Mouse (Mus musculus): ENCODE results near the gene Peg10. TPM values are rescaled to one million over a fixed set of nuclear protein-coding genes. Genes with fewer than 3 reads are reported as not detected.

Peg10 gene
- polyA plus RNA-seq, 1 experiment from 2014 or later, result 10.5 TPM

- ATAC-seq (ENCODE audit: low FRiP score), result no peak
- peaks cover 19% of the 10 kb centered on the region; the same call in 1 of the 2 replicates for H3K4me1 ChIP-seq (replicated peaks; ENCODE audit: control insufficient read depth, insufficient read depth, low read length)
- WGBS, result 32% methylated on average over 15 of the region's 15 CpGs
- H3K27me3 ChIP-seq (ENCODE audit: control insufficient read depth, insufficient read depth, low read length), result no peaks in the 10 kb centered on the region
- no peaks in the 10 kb centered on the region for H3K9me3 ChIP-seq (ENCODE audit: control insufficient read depth, low read length)
- H3K4me2 ChIP-seq (replicated peaks), result peak overlapping the region; percentile 21
- H3K27ac ChIP-seq, result 0 out of 2 replicates have a peak overlapping the region, but pooled peaks have one; percentile 51
- H3K9ac ChIP-seq, result peak overlapping the region; percentile 20; the same call in 1 of the 2 replicates
- H3K4me3 ChIP-seq (replicated peaks; ENCODE audit: low read length), result no peak overlapping the region
- no peak for DNase-seq (ENCODE audit: low spot score)
- no peaks in the 10 kb centered on the region for H3K36me3 ChIP-seq (replicated peaks; ENCODE audit: control insufficient read depth, insufficient read depth)
Observed at GRCm38 (mm10) chr6:4723998-4724757, 22.9 kb upstream of the Peg10 start.

DNA sequence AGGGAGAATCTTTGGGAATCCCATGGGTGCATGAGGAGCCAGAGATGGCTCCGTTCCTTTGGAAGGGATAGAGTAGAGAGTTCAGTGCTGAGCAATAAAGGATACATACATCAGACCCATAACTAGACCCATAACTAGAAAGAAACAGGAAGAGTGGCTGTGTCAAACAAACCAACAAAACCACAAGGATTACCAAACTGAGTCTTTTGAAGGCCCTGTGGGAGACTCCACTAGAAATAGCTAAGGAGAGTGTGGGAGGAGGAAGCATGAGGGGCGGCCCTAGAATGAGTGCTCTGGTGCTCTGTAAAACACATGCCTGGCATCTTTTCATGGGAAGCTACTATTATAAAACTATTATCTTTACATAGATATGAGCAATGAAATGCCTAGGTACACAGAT lies 18.8 kb upstream of the Peg10 start:
- Histone ChIP-seq H3K4me3 (replicated peaks; ENCODE audit: low read length) (no peak overlapping the region), H3K4me1 (replicated peaks; ENCODE audit: control insufficient read depth, insufficient read depth, low read length) (0 out of 2 replicates have a peak, but pooled peaks cover 11% of the 10 kb centered on the region), H3K9me3 (ENCODE audit: control insufficient read depth, low read length) (no peaks in the 10 kb centered on the region), H3K36me3 (replicated peaks; ENCODE audit: control insufficient read depth, insufficient read depth) (0 out of 2 replicates have a peak, but pooled peaks cover 3% of the 10 kb centered on the region), H3K27me3 (ENCODE audit: control insufficient read depth, insufficient read depth, low read length) (no peaks in the 10 kb centered on the region), H3K27ac (no peak overlapping the region), H3K9ac (no peak overlapping the region), H3K4me2 (replicated peaks) (no peak overlapping the region)
- no peak for ATAC-seq (ENCODE audit: low FRiP score)
- DNase-seq (ENCODE audit: low spot score), result no peak
- WGBS, result 87% methylated on average over 2 of the region's 2 CpGs

DNA sequence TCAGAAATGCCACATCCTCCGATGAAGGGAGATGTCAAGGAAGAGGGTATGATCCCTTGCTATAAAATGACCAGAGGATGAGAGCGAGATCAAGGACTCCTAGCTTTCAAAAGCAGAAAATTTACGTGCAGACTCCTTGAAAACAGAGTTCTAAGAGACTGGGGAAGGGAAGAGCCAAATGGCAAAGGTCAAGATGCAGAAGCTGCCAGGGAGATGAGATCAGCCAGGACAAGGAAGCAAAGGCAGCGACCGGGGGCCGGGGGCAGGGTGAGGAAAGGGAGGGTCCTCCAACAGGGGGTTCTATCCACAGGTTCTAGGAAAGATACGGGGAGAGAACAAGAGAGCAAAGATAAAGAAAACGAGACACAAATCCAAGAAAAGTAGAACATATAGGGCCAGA lies 15.4 kb upstream of the Peg10 start:
- no peak for DNase-seq (ENCODE audit: low spot score)
- no peak overlapping the region for H3K4me2 ChIP-seq (replicated peaks)
- 69% methylated on average over 8 of the region's 8 CpGs for WGBS

DNA sequence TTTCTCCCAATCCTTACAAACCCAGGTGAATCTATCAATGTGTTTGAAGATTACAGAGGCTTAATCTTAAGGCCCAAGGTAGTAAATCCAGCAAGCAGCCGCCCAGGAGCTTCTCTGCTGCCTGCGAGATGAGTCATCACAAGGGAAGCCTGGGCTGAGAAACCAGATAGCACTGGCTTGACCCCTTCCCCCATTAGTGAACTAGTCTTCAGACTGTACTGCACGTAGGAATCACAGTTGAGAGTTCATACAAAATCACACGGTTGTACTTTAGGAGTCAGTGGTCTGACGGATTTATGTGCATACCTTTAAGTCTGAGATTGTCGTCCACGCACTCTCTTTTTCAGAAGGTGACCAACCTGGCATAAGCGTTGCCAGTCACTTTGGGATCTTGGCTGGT lies 13.9 kb upstream of the Peg10 start:
- WGBS, result 82% methylated on average over 8 of the region's 8 CpGs
- H3K9ac ChIP-seq, result no peak overlapping the region
- peaks cover 15% of the 10 kb centered on the region for H3K4me1 ChIP-seq (replicated peaks; ENCODE audit: control insufficient read depth, insufficient read depth, low read length)
- no peak overlapping the region for H3K4me2 ChIP-seq (replicated peaks)
- H3K9me3 ChIP-seq (ENCODE audit: control insufficient read depth, low read length), result no peaks in the 10 kb centered on the region
- H3K27ac ChIP-seq, result no peak overlapping the region
- no peak overlapping the region for H3K4me3 ChIP-seq (replicated peaks; ENCODE audit: low read length)
- ATAC-seq (ENCODE audit: low FRiP score) (no peak), DNase-seq (ENCODE audit: low spot score) (no peak)
- H3K27me3 ChIP-seq (ENCODE audit: control insufficient read depth, insufficient read depth, low read length), result no peaks in the 10 kb centered on the region
- 0 out of 2 replicates have a peak, but pooled peaks cover 3% of the 10 kb centered on the region for H3K36me3 ChIP-seq (replicated peaks; ENCODE audit: control insufficient read depth, insufficient read depth)

More for the DNA sequence above, 15.4 kb upstream of the Peg10 start:
- H3K27me3 ChIP-seq (ENCODE audit: control insufficient read depth, insufficient read depth, low read length), result no peaks in the 10 kb centered on the region
- no peak overlapping the region for H3K9ac ChIP-seq
- H3K4me1 ChIP-seq (replicated peaks; ENCODE audit: control insufficient read depth, insufficient read depth, low read length), result peaks cover 4% of the 10 kb centered on the region; the same call in 1 of the 2 replicates
- H3K4me3 ChIP-seq (replicated peaks; ENCODE audit: low read length), result no peak overlapping the region
- H3K36me3 ChIP-seq (replicated peaks; ENCODE audit: control insufficient read depth, insufficient read depth), result 0 out of 2 replicates have a peak, but pooled peaks cover 3% of the 10 kb centered on the region
- ATAC-seq (ENCODE audit: low FRiP score), result no peak
- H3K27ac ChIP-seq, result no peak overlapping the region
- no peaks in the 10 kb centered on the region for H3K9me3 ChIP-seq (ENCODE audit: control insufficient read depth, low read length)

DNA sequence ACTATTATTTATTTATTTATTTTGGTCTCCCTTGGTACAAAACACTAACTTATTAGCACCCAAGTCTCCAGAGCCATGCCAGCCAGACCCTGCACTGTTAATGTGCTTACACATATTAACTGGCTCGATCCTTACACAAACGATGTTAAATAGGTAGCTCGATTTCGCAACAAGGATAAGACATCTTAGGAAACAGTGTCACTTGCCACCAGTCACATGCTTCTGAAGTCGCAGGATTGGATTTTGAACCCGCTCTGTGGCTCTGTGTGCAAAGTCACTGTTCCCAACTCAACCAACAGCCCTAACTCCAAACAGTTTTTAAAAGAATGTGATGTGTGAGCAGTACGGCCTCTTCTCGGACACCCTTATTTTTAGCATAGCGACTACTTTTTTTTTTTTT lies 10.7 kb upstream of the Peg10 start:
- Histone ChIP-seq H3K9ac (no peak overlapping the region), H3K9me3 (ENCODE audit: control insufficient read depth, low read length) (no peaks in the 10 kb centered on the region), H3K36me3 (replicated peaks; ENCODE audit: control insufficient read depth, insufficient read depth) (no peaks in the 10 kb centered on the region), H3K4me3 (replicated peaks; ENCODE audit: low read length) (no peak overlapping the region), H3K27ac (no peak overlapping the region), H3K4me1 (replicated peaks; ENCODE audit: control insufficient read depth, insufficient read depth, low read length) (peaks cover 37% of the 10 kb centered on the region), H3K4me2 (replicated peaks) (no peak overlapping the region), H3K27me3 (ENCODE audit: control insufficient read depth, insufficient read depth, low read length) (no peaks in the 10 kb centered on the region)
- WGBS, result 84% methylated on average over 9 of the region's 9 CpGs
- DNase-seq (ENCODE audit: low spot score) (no peak), ATAC-seq (ENCODE audit: low FRiP score) (no peak)

DNA sequence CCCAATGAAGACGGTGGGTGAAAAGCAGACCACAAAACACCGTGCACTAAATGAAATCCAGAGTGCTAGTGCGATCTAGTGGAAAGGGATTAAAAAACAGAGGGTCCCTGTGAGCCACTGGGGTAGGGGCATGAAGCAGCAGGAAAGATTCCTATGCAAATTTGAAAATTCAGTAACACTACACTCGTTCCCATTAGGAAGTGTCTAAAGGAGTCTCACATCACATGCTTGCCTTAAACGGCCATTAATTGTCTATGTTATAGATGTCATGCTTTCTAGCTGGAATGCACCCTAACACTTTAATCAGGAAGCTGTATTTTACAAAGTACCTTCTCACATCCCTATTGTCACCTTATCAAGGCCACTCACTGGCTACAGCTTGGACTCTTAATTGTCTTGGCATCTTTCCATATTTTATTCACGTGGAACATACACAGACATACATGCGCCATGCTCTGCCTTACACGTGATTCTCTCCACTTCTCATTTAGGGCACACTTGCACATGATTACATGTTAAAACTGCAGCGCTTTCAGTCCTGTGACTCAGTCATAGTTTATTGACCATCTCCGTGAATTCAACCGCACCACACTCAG lies 9.0 kb upstream of the Peg10 start:
- no peak overlapping the region for H3K4me3 ChIP-seq (replicated peaks; ENCODE audit: low read length)
- whole genome bisulfite sequencing, result 22% methylated on average over 11 of the region's 11 CpGs
- H3K4me2 ChIP-seq (replicated peaks), result no peak overlapping the region
- ATAC-seq (ENCODE audit: low FRiP score) (peak; percentile 69; the same call in 1 of the 2 replicates), DNase-seq (ENCODE audit: low spot score) (no peak)
- peaks cover 40% of the 10 kb centered on the region for H3K4me1 ChIP-seq (replicated peaks; ENCODE audit: control insufficient read depth, insufficient read depth, low read length)
- H3K9ac ChIP-seq, result no peak overlapping the region
- H3K9me3 ChIP-seq (ENCODE audit: control insufficient read depth, low read length), result no peaks in the 10 kb centered on the region
- H3K27ac ChIP-seq, result no peak overlapping the region
- no peaks in the 10 kb centered on the region for H3K27me3 ChIP-seq (ENCODE audit: control insufficient read depth, insufficient read depth, low read length)
- H3K36me3 ChIP-seq (replicated peaks; ENCODE audit: control insufficient read depth, insufficient read depth), result no peaks in the 10 kb centered on the region

DNA sequence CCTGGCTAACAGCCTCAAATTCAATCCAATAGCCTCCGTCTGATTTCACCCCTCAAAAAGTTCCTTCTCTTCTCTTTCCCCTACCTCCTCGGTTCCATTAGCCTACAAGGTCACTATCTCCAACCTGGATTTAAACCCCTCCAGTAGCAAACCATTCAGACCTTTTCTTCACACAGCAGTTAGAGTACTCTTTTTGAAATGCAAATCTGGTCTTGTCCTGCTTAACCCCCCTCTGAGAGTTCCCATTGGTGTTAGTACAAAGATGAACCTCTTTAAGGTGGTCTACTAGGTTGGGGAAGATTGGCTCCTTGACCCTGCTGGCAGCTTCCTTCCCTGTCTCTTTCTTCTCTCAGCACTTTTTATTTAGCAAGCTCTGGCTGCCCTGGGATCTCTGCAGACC lies 8.4 kb upstream of the Peg10 start:
- H3K9ac ChIP-seq, result no peak overlapping the region
- WGBS, result 6% methylated on average over 2 of the region's 2 CpGs
- ATAC-seq (ENCODE audit: low FRiP score) (no peak), DNase-seq (ENCODE audit: low spot score) (no peak)
- H3K36me3 ChIP-seq (replicated peaks; ENCODE audit: control insufficient read depth, insufficient read depth), result no peaks in the 10 kb centered on the region
- H3K4me2 ChIP-seq (replicated peaks), result 0 out of 2 replicates have a peak overlapping the region, but pooled peaks have one; percentile 21
- no peak overlapping the region for H3K27ac ChIP-seq
- no peak overlapping the region for H3K4me3 ChIP-seq (replicated peaks; ENCODE audit: low read length)
- H3K27me3 ChIP-seq (ENCODE audit: control insufficient read depth, insufficient read depth, low read length), result no peaks in the 10 kb centered on the region
- no peaks in the 10 kb centered on the region for H3K9me3 ChIP-seq (ENCODE audit: control insufficient read depth, low read length)
- H3K4me1 ChIP-seq (replicated peaks; ENCODE audit: control insufficient read depth, insufficient read depth, low read length), result peaks cover 40% of the 10 kb centered on the region

DNA sequence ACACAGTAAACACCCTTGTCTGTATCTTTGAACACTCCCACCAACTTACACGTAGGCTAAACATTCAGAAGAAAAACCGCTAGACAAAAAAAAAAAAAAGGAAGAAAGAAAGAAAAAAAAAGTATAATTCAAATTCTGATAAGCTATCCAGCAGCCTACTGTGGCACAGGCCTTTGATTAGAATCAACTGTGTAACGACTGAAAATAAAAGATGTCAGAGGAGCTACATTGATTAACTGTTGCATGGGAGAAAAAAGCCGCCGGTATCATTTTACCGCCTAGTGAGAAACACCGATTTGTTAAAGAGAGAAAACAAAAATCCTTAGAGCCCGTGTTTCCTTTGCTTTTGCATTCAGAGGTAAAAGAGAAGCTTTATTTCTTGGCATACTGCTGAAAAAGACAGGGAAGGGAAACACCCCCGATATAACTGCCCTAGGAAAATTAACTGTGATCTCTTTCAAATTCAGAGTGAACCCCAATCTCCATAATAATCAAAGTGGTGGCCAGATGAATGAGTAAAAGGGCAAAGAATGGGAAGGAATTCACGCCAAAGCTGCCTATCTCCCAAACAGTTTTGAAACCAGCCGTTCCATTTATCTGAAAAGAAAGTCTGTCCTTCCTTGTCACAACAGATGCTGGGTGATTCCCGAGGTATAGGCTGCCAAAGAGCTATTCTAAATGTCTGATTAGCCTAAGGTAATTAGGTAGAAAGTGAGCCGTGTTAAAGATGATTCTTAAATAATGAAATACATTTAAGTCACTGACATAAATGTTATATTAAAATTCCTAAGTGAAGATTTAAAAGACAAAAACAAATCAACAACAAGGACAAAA lies 7.4 kb upstream of the Peg10 start:
- DNase-seq (ENCODE audit: low spot score) (no peak), ATAC-seq (ENCODE audit: low FRiP score) (no peak)
- no peaks in the 10 kb centered on the region for H3K9me3 ChIP-seq (ENCODE audit: control insufficient read depth, low read length)
- H3K4me1 ChIP-seq (replicated peaks; ENCODE audit: control insufficient read depth, insufficient read depth, low read length), result peaks cover 40% of the 10 kb centered on the region
- 6% methylated on average over 13 of the region's 13 CpGs for WGBS
- H3K4me3 ChIP-seq (replicated peaks; ENCODE audit: low read length), result no peak overlapping the region
- no peaks in the 10 kb centered on the region for H3K27me3 ChIP-seq (ENCODE audit: control insufficient read depth, insufficient read depth, low read length)
- peak overlapping the region; percentile 36 for H3K4me2 ChIP-seq (replicated peaks)
- no peak overlapping the region for H3K27ac ChIP-seq
- no peaks in the 10 kb centered on the region for H3K36me3 ChIP-seq (replicated peaks; ENCODE audit: control insufficient read depth, insufficient read depth)
- no peak overlapping the region for H3K9ac ChIP-seq

GRCm38 (mm10) chr6:4740511-4740910 lies 6.6 kb upstream of the Peg10 start:
- no peaks in the 10 kb centered on the region for H3K9me3 ChIP-seq (ENCODE audit: control insufficient read depth, low read length)
- ATAC-seq (ENCODE audit: low FRiP score) (peak; percentile 42; the same call in 1 of the 2 replicates), DNase-seq (ENCODE audit: low spot score) (no peak)
- H3K36me3 ChIP-seq (replicated peaks; ENCODE audit: control insufficient read depth, insufficient read depth), result no peaks in the 10 kb centered on the region
- no peaks in the 10 kb centered on the region for H3K27me3 ChIP-seq (ENCODE audit: control insufficient read depth, insufficient read depth, low read length)
- no peak overlapping the region for H3K9ac ChIP-seq
- 23% methylated on average over 6 of the region's 6 CpGs for WGBS
- no peak overlapping the region for H3K4me3 ChIP-seq (replicated peaks; ENCODE audit: low read length)
- peaks cover 36% of the 10 kb centered on the region for H3K4me1 ChIP-seq (replicated peaks; ENCODE audit: control insufficient read depth, insufficient read depth, low read length)
- no peak overlapping the region for H3K4me2 ChIP-seq (replicated peaks)
- H3K27ac ChIP-seq, result no peak overlapping the region

Data from hindbrain, embryonic 14.5 days (tissue).